ENCODE assay signal across 8 mouse cellular contexts in genomic region chr6:115803541-115804382, GRCm38 (mm10). TPM values are rescaled to one million over a fixed set of nuclear protein-coding genes. Genes with fewer than 3 reads are reported as not detected.
DNase-seq lines count a peak whose midpoint lies in the region; ATAC-seq and TF ChIP-seq lines count a peak whose summit lies in the region.

No protein-coding gene starts in this region.

- WGBS in forebrain, embryonic 14.5 days = 49% methylated on average over 16 of the region's 16 CpGs
- WGBS in liver, postnatal 0 days (ENCODE audit: insufficient replicate concordance) = 43% methylated on average over 16 of the region's 16 CpGs

- H3K9ac ChIP-seq in ES-E14 (ENCODE audit: insufficient read depth, low read depth, low read length, poor library complexity, severe bottlenecking) = no peak overlapping the region
- H3K9ac ChIP-seq in forebrain, embryonic 14.5 days (ENCODE audit: low read length) = no peak overlapping the region
- H3K9ac ChIP-seq in liver, postnatal 0 days (replicated peaks) = no peak overlapping the region; the same call in 1 of the 2 replicates

- H3K27me3 ChIP-seq in forebrain, embryonic 14.5 days (replicated peaks; ENCODE audit: control insufficient read depth, insufficient read depth, low read length) = no peaks in the 10 kb centered on the region
- H3K27me3 ChIP-seq in liver, postnatal 0 days (ENCODE audit: insufficient read depth, low read length) = no peaks in the 10 kb centered on the region

- TF ChIP-seq EP300 in liver, postnatal 0 days (IDR thresholded peaks at IDR 0.05; ENCODE audit: low read depth) = no peak

- no peak overlapping the region for H3K4me3 ChIP-seq in ES-E14 (ENCODE audit: insufficient read depth in 1 of 2, low read depth in 1 of 2, low read length in 2 of 2, poor library complexity in 1 of 2, severe bottlenecking in 1 of 2)
- H3K4me3 ChIP-seq in forebrain, embryonic 14.5 days (ENCODE audit: low read depth, low read length) = no peak overlapping the region
- no peak overlapping the region for H3K4me3 ChIP-seq in liver, postnatal 0 days (ENCODE audit: low read depth, low read length)

- ATAC-seq in forebrain, embryonic 14.5 days = peak; percentile 31; the same call in 1 of the 2 replicates
- ATAC-seq in liver, postnatal 0 days = peak; percentile 54

- H3K27ac ChIP-seq in ES-E14 (ENCODE audit: insufficient read depth, low read depth, low read length, poor library complexity, severe bottlenecking) = no peak overlapping the region; the same call in 1 of the 2 replicates
- H3K27ac ChIP-seq in forebrain, embryonic 14.5 days (ENCODE audit: low read depth, low read length) = no peak overlapping the region
- 0 out of 2 replicates have a peak overlapping the region, but pooled peaks have one; percentile 49 for H3K27ac ChIP-seq in liver, postnatal 0 days (ENCODE audit: low read depth)

- H3K4me2 ChIP-seq in forebrain, embryonic 14.5 days (ENCODE audit: low read length) = no peak overlapping the region
- H3K4me2 ChIP-seq in liver, postnatal 0 days (ENCODE audit: low read depth, low read length) = no peak overlapping the region

- intact Hi-C loops in heart, postnatal 10 days (cut with DNase I) = loop anchor here (2.0 to 5.0 kb wide), 2 partner anchors 77 to 256 kb away; no protein-coding TSS in a partner anchor

- H3K4me1 ChIP-seq in ES-E14 (ENCODE audit: control insufficient read depth in 2 of 2, insufficient read depth in 2 of 2, low read length in 2 of 2, poor library complexity in 1 of 2) = peaks cover 0 to 4% of the 10 kb centered on the region in 2 experiments; a peak in 2 of 4 replicates
- H3K4me1 ChIP-seq in forebrain, embryonic 14.5 days (ENCODE audit: control insufficient read depth, insufficient read depth, low read length) = peaks cover 12% of the 10 kb centered on the region
- H3K4me1 ChIP-seq in liver, postnatal 0 days (ENCODE audit: insufficient read depth) = peaks cover 14% of the 10 kb centered on the region

- in situ Hi-C loops in ES-E14 (cut with MboI; ENCODE audit: low sequenced_read_pairs in 2 of 2, unreplicated experiment in 2 of 2) = no loop called here

- peak; percentile 54 for DNase-seq in ES-E14 (ENCODE audit: low read depth, low spot score)
- DNase-seq in c-Kit-positive CD71-positive TER-119-negative erythroid progenitor cells, embryonic 14.5 days (ENCODE audit: low read depth) = peak; percentile 63
- DNase-seq in forebrain, embryonic 14.5 days (ENCODE audit: low spot score) = peak; percentile 77
- peak; percentile 83 to 87 for DNase-seq in heart, postnatal 10 days
- DNase-seq in kidney, postnatal 36 days = peak; percentile 79 to 91
- DNase-seq in liver, postnatal 0 days = peak; percentile 76
- DNase-seq in ovary, postnatal 14 days (ENCODE audit: low spot score) = peak; percentile 63
- DNase-seq in thymus, postnatal 14 days = peak; percentile 62

- H3K36me3 ChIP-seq in ES-E14 (ENCODE audit: control insufficient read depth, insufficient read depth, low read length, poor library complexity, severe bottlenecking) = peaks cover 55% of the 10 kb centered on the region
- H3K36me3 ChIP-seq in forebrain, embryonic 14.5 days (ENCODE audit: control insufficient read depth, insufficient read depth, low read length) = peaks cover 81% of the 10 kb centered on the region
- peaks cover 35% of the 10 kb centered on the region for H3K36me3 ChIP-seq in liver, postnatal 0 days (replicated peaks; ENCODE audit: insufficient read depth, low read length)

- H3K9me3 ChIP-seq in ES-E14 (ENCODE audit: control insufficient read depth, insufficient read depth, low read depth, low read length) = no peaks in the 10 kb centered on the region
- no peaks in the 10 kb centered on the region for H3K9me3 ChIP-seq in forebrain, embryonic 14.5 days (replicated peaks; ENCODE audit: control insufficient read depth, low read length)
- no peaks in the 10 kb centered on the region for H3K9me3 ChIP-seq in liver, postnatal 0 days (ENCODE audit: low read length)

- TF ChIP-seq CTCF in liver, postnatal 0 days (IDR thresholded peaks at IDR 0.05; ENCODE audit: low read depth) = peak; percentile 79

TF ChIP-seq in ES-E14, 5 proteins besides CTCF, POLR2A, EP300 and RAD21:
- TF ChIP-seq MAFK (IDR thresholded peaks at IDR 0.05; ENCODE audit: insufficient read depth, low read depth, low read length) = no peak
- TF ChIP-seq ZC3H11A (IDR thresholded peaks at IDR 0.05; ENCODE audit: borderline replicate concordance, low read depth, low read length) = no peak
- no peak for TF ChIP-seq HCFC1 (IDR thresholded peaks at IDR 0.05; ENCODE audit: borderline replicate concordance, insufficient read depth, low read length)
- peak; percentile 74 for TF ChIP-seq ZNF384 (IDR thresholded peaks at IDR 0.05; ENCODE audit: low read depth, low read length)
- TF ChIP-seq CHD2 (IDR thresholded peaks at IDR 0.05; ENCODE audit: low read depth, low read length) = peak; percentile 39; the same call in 1 of the 2 replicates
TF ChIP-seq in ES-E14: peak in this region for 2.

RNA-seq across cellular contexts. Expression of gene Rpl32, which starts 4.8 kb away (rescaled TPM):
- total RNA-seq in ES-E14 (2012; rRNA removed) = 2,783 and 3,173 TPM in 2 replicates
- 1,359 and 1,743 TPM in 2 replicates for polyA plus RNA-seq in forebrain, embryonic 14.5 days (2014; fragmentation: Nextera tagmentation; extraction: Ambion mirVana)
- total RNA-seq in heart, postnatal 10 days (2021) = 100 to 1,000 TPM; 842 to 867 TPM
- 1,354 and 1,414 TPM in 2 replicates for polyA plus RNA-seq in liver, postnatal 0 days (2015; fragmentation: Nextera tagmentation; extraction: Ambion mirVana)

RNA-seq across cellular contexts. Expression of gene Cand2, which starts 29.4 kb away (rescaled TPM):
- 10.7 and 10.8 TPM in 2 replicates for total RNA-seq in ES-E14 (2012; rRNA removed)
- polyA plus RNA-seq in forebrain, embryonic 14.5 days (2014; fragmentation: Nextera tagmentation; extraction: Ambion mirVana) = 14.4 and 17.1 TPM in 2 replicates
- total RNA-seq in heart, postnatal 10 days (2021) = 10 to 100 TPM; 73.0 to 87.4 TPM
- polyA plus RNA-seq in liver, postnatal 0 days (2015; fragmentation: Nextera tagmentation; extraction: Ambion mirVana) = 0.59 and 0.61 TPM in 2 replicates

RNA-seq across cellular contexts. Expression of gene Efcab12, which starts 34.5 kb away (rescaled TPM):
- 1.3 and 1.4 TPM in 2 replicates for total RNA-seq in ES-E14 (2012; rRNA removed)
- polyA plus RNA-seq in forebrain, embryonic 14.5 days (2014; fragmentation: Nextera tagmentation; extraction: Ambion mirVana) = 1.4 and 1.6 TPM in 2 replicates
- under 1 TPM; 0.79 TPM for total RNA-seq in heart, postnatal 10 days (2021)
- polyA plus RNA-seq in liver, postnatal 0 days (2015; fragmentation: Nextera tagmentation; extraction: Ambion mirVana) = 0.11 TPM in 1 of 2 replicates, not detected in the other

RNA-seq across cellular contexts. Expression of gene Tmem40, which starts 41.6 kb away (rescaled TPM):
- total RNA-seq in ES-E14 (2012; rRNA removed) = 18.4 and 21.9 TPM in 2 replicates
- polyA plus RNA-seq in forebrain, embryonic 14.5 days (2014; fragmentation: Nextera tagmentation; extraction: Ambion mirVana) = 0.56 and 0.90 TPM in 2 replicates
- under 1 TPM; 0.60 TPM for total RNA-seq in heart, postnatal 10 days (2021)
- polyA plus RNA-seq in liver, postnatal 0 days (2015; fragmentation: Nextera tagmentation; extraction: Ambion mirVana) = 18.9 and 21.2 TPM in 2 replicates

RNA-seq across cellular contexts. Expression of gene Mbd4, which starts 49.4 kb away (rescaled TPM):
- total RNA-seq in ES-E14 (2012; rRNA removed) = 15.1 and 18.8 TPM in 2 replicates
- polyA plus RNA-seq in forebrain, embryonic 14.5 days (2014; fragmentation: Nextera tagmentation; extraction: Ambion mirVana) = 9.3 and 11.3 TPM in 2 replicates
- 1 to 10 TPM; 2.6 to 3.5 TPM for total RNA-seq in heart, postnatal 10 days (2021)
- 4.1 and 4.6 TPM in 2 replicates for polyA plus RNA-seq in liver, postnatal 0 days (2015; fragmentation: Nextera tagmentation; extraction: Ambion mirVana)
